Mouse (Mus musculus) CH12.LX (cell line): ENCODE results near the gene Trmu. TPM values are rescaled to one million over a fixed set of nuclear protein-coding genes. Genes with fewer than 3 reads are reported as not detected.

Experiments
- DNase-seq: peaks from one replicate; pipeline ENCODE4 v3.0.0-alpha.2; 2013; ENCODE audit errors: extremely low read depth
- H3K27ac ChIP-seq: 2 replicates; pipeline ENCODE4 v1.5.1; 2012; ENCODE audit warnings: low read depth, mild to moderate bottlenecking, control low read depth, moderate library complexity; ENCODE audit not compliant: insufficient read depth
- H3K27me3 ChIP-seq: replicated peaks from 2 replicates; pipeline ENCODE3; 2012; ENCODE audit warnings: inconsistent platforms
- H3K36me3 ChIP-seq, 2 experiments: replicated peaks in 1 of 2; 2 replicates each; pipeline versions ENCODE3 to v1.6.1; 2012; ENCODE audit warnings: inconsistent platforms in 1 of 2, low read length in 1 of 2, mild to moderate bottlenecking in 1 of 2, mixed read lengths in 1 of 2, moderate library complexity in 1 of 2; ENCODE audit not compliant: control insufficient read depth in 1 of 2, insufficient read depth in 1 of 2
- H3K4me1 ChIP-seq, 2 experiments: 2 replicates each; pipeline ENCODE4 v1.6.1; 2012; ENCODE audit warnings: inconsistent platforms in 1 of 2, moderate library complexity in 1 of 2; ENCODE audit not compliant: insufficient read depth in 2 of 2, control insufficient read depth in 1 of 2
- H3K4me2 ChIP-seq: 2 replicates; pipeline ENCODE4 v1.6.1; 2012; ENCODE audit warnings: low read depth, mild to moderate bottlenecking, control low read depth; ENCODE audit not compliant: poor library complexity, insufficient read depth, severe bottlenecking
- H3K4me3 ChIP-seq, 3 experiments: fragments of 150-350 bp in 1 of 3; sonication (generic) in 1 of 3; replicated peaks in 1 of 3; 2 replicates each; pipeline versions ENCODE3 to v1.5.1; 2011 to 2012; ENCODE audit warnings: low read depth in 2 of 3, low read length in 2 of 3, mild to moderate bottlenecking in 2 of 3, moderate library complexity in 2 of 3, control low read depth in 1 of 3, improper control_type of control experiment in 1 of 3, inconsistent platforms in 1 of 3, mixed read lengths in 1 of 3; ENCODE audit not compliant: poor library complexity in 1 of 3
- H3K79me2 ChIP-seq: replicated peaks from 2 replicates; pipeline ENCODE4 v1.6.1; 2012; ENCODE audit warnings: mild to moderate bottlenecking, moderate library complexity; ENCODE audit not compliant: control insufficient read depth, poor library complexity, insufficient read depth, severe bottlenecking; ENCODE audit errors: extremely low read depth
- H3K9ac ChIP-seq: 2 replicates; pipeline ENCODE4 v1.6.1; 2012; ENCODE audit warnings: low read depth, mild to moderate bottlenecking, control low read depth, moderate library complexity; ENCODE audit not compliant: insufficient read depth
- H3K9me3 ChIP-seq: replicated peaks from 2 replicates; pipeline ENCODE3; 2012; ENCODE audit warnings: low read length, inconsistent platforms, mixed read lengths
- BHLHE40 ChIP-seq: IDR thresholded peaks from 2 replicates; pipeline ENCODE4 v1.6.1; 2011; ENCODE audit warnings: mild to moderate bottlenecking, low read depth, low read length, improper control_type of control experiment
- CHD1 ChIP-seq: IDR thresholded peaks from 2 replicates; pipeline ENCODE4 v1.6.1; 2012; ENCODE audit warnings: low read depth, low read length, improper control_type of control experiment, inconsistent platforms
- CTCF ChIP-seq, 2 experiments: IDR thresholded peaks in 1 of 2; conservative IDR thresholded peaks in 1 of 2; 2 replicates each; pipeline ENCODE4 v1.5.1; 2011 to 2012; ENCODE audit warnings: low read depth in 2 of 2, low read length in 2 of 2, improper control_type of control experiment in 1 of 2, inconsistent platforms in 1 of 2, mild to moderate bottlenecking in 1 of 2, moderate library complexity in 1 of 2
- EP300 ChIP-seq: IDR thresholded peaks from 2 replicates; pipeline ENCODE4 v1.6.1; 2011; ENCODE audit warnings: low read length, improper control_type of control experiment
- IRF4 ChIP-seq: IDR thresholded peaks from 2 replicates; pipeline ENCODE4 v1.6.1; 2014; ENCODE audit warnings: low read depth, mild to moderate bottlenecking, inconsistent platforms, low read length, improper control_type of control experiment
- JUND ChIP-seq: conservative IDR thresholded peaks from 2 replicates; pipeline ENCODE4 v1.6.1; 2011; ENCODE audit warnings: low read depth, low read length, improper control_type of control experiment
- KAT2A ChIP-seq: IDR thresholded peaks from 2 replicates; pipeline ENCODE4 v1.6.1; 2012; ENCODE audit warnings: low read length, improper control_type of control experiment, inconsistent platforms; ENCODE audit not compliant: insufficient replicate concordance
- MAX ChIP-seq: IDR thresholded peaks from 2 replicates; pipeline ENCODE4 v1.6.1; 2011; ENCODE audit warnings: low read length, improper control_type of control experiment
- MAZ ChIP-seq: IDR thresholded peaks from 2 replicates; pipeline ENCODE4 v1.6.1; 2012; ENCODE audit warnings: low read depth, mild to moderate bottlenecking, inconsistent platforms, low read length, improper control_type of control experiment, moderate library complexity
- MYC ChIP-seq: IDR thresholded peaks from 2 replicates; pipeline ENCODE4 v1.6.1; 2011; ENCODE audit warnings: low read depth, mild to moderate bottlenecking, improper control_type of control experiment, low read length
- NRF1 ChIP-seq: IDR thresholded peaks from 2 replicates; pipeline ENCODE4 v1.6.1; 2014; ENCODE audit warnings: low read depth, mild to moderate bottlenecking, inconsistent platforms, low read length, improper control_type of control experiment, moderate library complexity
- PAX5 ChIP-seq: IDR thresholded peaks from 2 replicates; pipeline ENCODE4 v1.6.1; 2012; ENCODE audit warnings: low read length, inconsistent platforms, mixed read lengths
- RAD21 ChIP-seq: IDR thresholded peaks from 2 replicates; pipeline ENCODE4 v1.6.1; 2011; ENCODE audit warnings: low read depth, mild to moderate bottlenecking, low read length, improper control_type of control experiment, moderate library complexity
- SIN3A ChIP-seq: IDR thresholded peaks from 2 replicates; pipeline ENCODE4 v1.6.1; 2012; ENCODE audit warnings: low read length, improper control_type of control experiment, inconsistent platforms
- SMC3 ChIP-seq: IDR thresholded peaks from 2 replicates; pipeline ENCODE4 v1.6.1; 2011; ENCODE audit warnings: low read depth, low read length, improper control_type of control experiment
- TBP ChIP-seq: conservative IDR thresholded peaks from 2 replicates; pipeline ENCODE4 v1.6.1; 2011; ENCODE audit warnings: low read depth, low read length, improper control_type of control experiment
- USF1 ChIP-seq: IDR thresholded peaks from 2 replicates; pipeline ENCODE4 v1.6.1; 2014; ENCODE audit warnings: low read depth, mild to moderate bottlenecking, inconsistent platforms, low read length, improper control_type of control experiment
- USF2 ChIP-seq: conservative IDR thresholded peaks from 2 replicates; pipeline ENCODE4 v1.6.1; 2011; ENCODE audit warnings: low read depth, low read length, improper control_type of control experiment
- ZC3H11A ChIP-seq: IDR thresholded peaks from 2 replicates; pipeline ENCODE4 v1.6.1; 2012; ENCODE audit warnings: low read depth, mild to moderate bottlenecking, inconsistent platforms, low read length, improper control_type of control experiment
- dilution Hi-C: fragments of 300-500 bp; cut with MboI; formaldehyde crosslinking; loops from 2 replicates; pipeline ENCODE4 v1.14.3; 2020; ENCODE audit warnings: low sequenced_read_pairs; ENCODE audit not compliant: extremely low pct_unique_long_range_greater_than_20kb, extremely low pct_ligation_motif_present
- in situ Hi-C: fragments of 300-500 bp; cut with MboI; formaldehyde crosslinking; loops from 3 replicates; pipeline ENCODE4 v1.14.3; 2019; ENCODE audit warnings: low sequenced_read_pairs, low pct_ligation_motif_present, low pct_unique_long_range_greater_than_20kb, mixed read lengths
- polyA plus RNA-seq: library from polyadenylated mRNA; unstranded; fragments of >175 nt; gene quantifications from 2 replicates; pipeline ENCODE4 v1.2.1, GENCODE M21; 2012; ENCODE audit warnings: low read depth; ENCODE audit not compliant: insufficient read length
- total RNA-seq, 2 experiments: library from RNA; depleted of rRNA; stranded (reverse); fragments of 300-350 nt in 1 of 2; fragments of >200 nt in 1 of 2; gene quantifications; 2 replicates each; pipeline ENCODE4 v1.2.3; 2012 to 2014

Trmu gene
- total and polyA plus RNA-seq, 3 experiments = 20.2 to 26.4 (median 24.9) TPM

DNA sequence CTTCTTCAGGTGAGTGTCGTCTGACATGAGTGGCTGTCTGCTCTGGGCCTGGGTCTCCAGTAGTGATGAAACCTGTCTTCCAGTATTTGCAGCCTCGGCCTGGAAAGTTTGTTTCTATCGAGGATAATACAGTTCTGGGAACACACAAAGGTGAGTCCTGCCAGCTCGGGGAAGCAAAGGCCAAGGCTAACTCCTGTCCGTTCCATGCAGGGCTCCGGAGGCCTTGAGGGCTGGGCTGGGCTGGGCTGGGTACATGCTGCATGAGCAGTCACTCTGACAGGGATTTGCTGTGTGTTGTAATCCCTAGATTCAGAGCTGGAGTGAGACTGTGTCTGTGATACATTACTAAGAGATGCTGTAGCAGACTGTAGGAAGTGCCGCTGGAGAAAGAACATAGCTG, 14.8 kb downstream of the Trmu start:
- DNase-seq = no peak
- Histone ChIP-seq H3K36me3 (peaks cover 70 to 92% of the 10 kb centered on the region in 2 experiments), H3K9ac (no peak overlapping the region), H3K4me3 (no peak overlapping the region), H3K4me2 (no peak overlapping the region), H3K4me1 (peaks cover 0 to 10% of the 10 kb centered on the region in 2 experiments; a peak in 2 of 4 replicates), H3K9me3 (no peaks in the 10 kb centered on the region), H3K27me3 (no peaks in the 10 kb centered on the region), H3K79me2 (no peaks in the 10 kb centered on the region), H3K27ac (no peak overlapping the region)
- dilution Hi-C loops = no loop called here
- TF ChIP-seq USF2 (no peak), KAT2A (no peak), USF1 (no peak), JUND (no peak), MYC (no peak), CHD1 (no peak), SMC3 (no peak), EP300 (no peak), ZC3H11A (no peak), NRF1 (no peak), IRF4 (no peak), MAX (no peak), PAX5 (no peak)
- in situ Hi-C loops = no loop called here

GRCm38 (mm10) chr15:85896284-85896683, 17.2 kb downstream of the Trmu start:
- H3K27me3 ChIP-seq = no peaks in the 10 kb centered on the region
- DNase-seq = peak; percentile 70
- H3K9me3 ChIP-seq = no peaks in the 10 kb centered on the region
- peaks cover 58 to 94% of the 10 kb centered on the region in 2 experiments for H3K36me3 ChIP-seq
- TF ChIP-seq MAZ (0 out of 2 replicates have a peak, but pooled peaks have one; percentile 24), MYC (no peak), BHLHE40 (peak; percentile 84), CTCF (conservative IDR thresholded peaks at IDR 0.05 in 1 of 2, IDR thresholded peaks at IDR 0.05 in 1 of 2; ENCODE audit: low read depth in 2 of 2, low read length in 2 of 2) (peak; percentile 91 to 92), SMC3 (peak; percentile 89), TBP (no peak), ZC3H11A (peak; percentile 25; the same call in 1 of the 2 replicates), MAX (no peak; the same call in 1 of the 2 replicates), SIN3A (no peak), RAD21 (peak; percentile 82)
- in situ Hi-C loops (no loop called here), dilution Hi-C loops (no loop called here)
- no peak overlapping the region for H3K9ac ChIP-seq
- H3K4me1 ChIP-seq = peaks cover 0 to 10% of the 10 kb centered on the region in 2 experiments; a peak in 2 of 4 replicates
- no peak overlapping the region for H3K27ac ChIP-seq
- no peaks in the 10 kb centered on the region for H3K79me2 ChIP-seq
- H3K4me2 ChIP-seq = no peak overlapping the region
- H3K4me3 ChIP-seq = no peak overlapping the region
